In genomic region chr9:21576286-21576685, GRCm38 (mm10) we compare ENCODE assay signal across 29 mouse cellular contexts. TPM values are rescaled to one million over a fixed set of nuclear protein-coding genes. Genes with fewer than 3 reads are reported as not detected.
DNase-seq lines count a peak whose midpoint lies in the region; ATAC-seq and TF ChIP-seq lines count a peak whose summit lies in the region.
"Had no signal": no experiment of that assay in that cellular context is flagged by ENCODE, and none has a peak within 500 bp of the region (broad histone marks: within the 10 kb centered on the region; RNA-seq: fewer than 3 reads in every experiment).

No protein-coding gene starts in this region.

- no peak overlapping the region for H3K4me3 ChIP-seq in embryonic facial prominence, embryonic 14.5 days (ENCODE audit: low read depth, low read length)
- no peak overlapping the region for H3K4me3 ChIP-seq in embryonic facial prominence, embryonic 10.5 days
- H3K4me3 ChIP-seq in hindbrain, postnatal 0 days (ENCODE audit: low read length), result no peak overlapping the region
- no peak overlapping the region for H3K4me3 ChIP-seq in hindbrain, embryonic 10.5 days
- no peak overlapping the region for H3K4me3 ChIP-seq in midbrain, embryonic 11.5 days (ENCODE audit: low read depth, low read length)
- no peak overlapping the region for H3K4me3 ChIP-seq in midbrain, embryonic 14.5 days (replicated peaks; ENCODE audit: low read depth, low read length)
- H3K4me3 ChIP-seq: heart, embryonic 15.5 days; hindbrain, embryonic 13.5 days; intestine, embryonic 15.5 days; limb, embryonic 12.5 days; lung, embryonic 15.5 days; megakaryocyte, embryonic 14.5 days; midbrain, embryonic 15.5 days; myocyte; neural tube, embryonic 12.5 days had no signal

- no peak overlapping the region for H3K4me2 ChIP-seq in embryonic facial prominence, embryonic 14.5 days (ENCODE audit: low read depth, low read length)
- H3K4me2 ChIP-seq in hindbrain, postnatal 0 days (ENCODE audit: low read depth, low read length), result no peak overlapping the region
- H3K4me2 ChIP-seq in midbrain, embryonic 11.5 days, result no peak overlapping the region
- H3K4me2 ChIP-seq in midbrain, embryonic 14.5 days (ENCODE audit: low read length), result no peak overlapping the region
- H3K4me2 ChIP-seq: heart, embryonic 15.5 days; hindbrain, embryonic 13.5 days; intestine, embryonic 15.5 days; limb, embryonic 12.5 days; liver, embryonic 11.5 days; lung, embryonic 15.5 days; midbrain, embryonic 15.5 days; neural tube, embryonic 12.5 days had no signal

- H3K27ac ChIP-seq in embryonic facial prominence, embryonic 14.5 days (replicated peaks; ENCODE audit: low read depth, low read length), result no peak overlapping the region; the same call in 1 of the 2 replicates
- H3K27ac ChIP-seq in embryonic facial prominence, embryonic 10.5 days (replicated peaks), result no peak overlapping the region
- H3K27ac ChIP-seq in hindbrain, postnatal 0 days, result 0 out of 2 replicates have a peak overlapping the region, but pooled peaks have one; percentile 20
- no peak overlapping the region for H3K27ac ChIP-seq in hindbrain, embryonic 10.5 days
- H3K27ac ChIP-seq in midbrain, embryonic 11.5 days (ENCODE audit: low read depth, low read length), result no peak overlapping the region
- H3K27ac ChIP-seq in midbrain, embryonic 14.5 days (replicated peaks; ENCODE audit: low read depth, low read length), result no peak overlapping the region
- H3K27ac ChIP-seq: heart, embryonic 15.5 days; hindbrain, embryonic 13.5 days; intestine, embryonic 15.5 days; limb, embryonic 12.5 days; lung, embryonic 15.5 days; midbrain, embryonic 15.5 days; neural tube, embryonic 12.5 days had no signal

- no peak overlapping the region for H3K9ac ChIP-seq in embryonic facial prominence, embryonic 14.5 days (ENCODE audit: low read depth, low read length)
- no peak overlapping the region for H3K9ac ChIP-seq in hindbrain, postnatal 0 days (replicated peaks; ENCODE audit: low read length)
- H3K9ac ChIP-seq in midbrain, embryonic 11.5 days (ENCODE audit: low read length), result no peak overlapping the region
- no peak overlapping the region for H3K9ac ChIP-seq in midbrain, embryonic 14.5 days (replicated peaks; ENCODE audit: low read length)
- H3K9ac ChIP-seq: heart, embryonic 15.5 days; hindbrain, embryonic 13.5 days; intestine, embryonic 15.5 days; limb, embryonic 12.5 days; lung, embryonic 15.5 days; midbrain, embryonic 15.5 days; neural tube, embryonic 12.5 days had no signal

- 0 out of 2 replicates have a peak, but pooled peaks have one; percentile 14 for ATAC-seq in embryonic facial prominence, embryonic 14.5 days (ENCODE audit: low read depth)
- ATAC-seq in hindbrain, postnatal 0 days, result peak; percentile 69; the same call in 1 of the 2 replicates
- ATAC-seq in midbrain, embryonic 11.5 days (ENCODE audit: low FRiP score), result no peak
- ATAC-seq in midbrain, embryonic 14.5 days (ENCODE audit: low FRiP score, low TSS enrichment), result no peak
- ATAC-seq: forebrain, embryonic 16.5 days; intestine, embryonic 15.5 days; midbrain, embryonic 15.5 days; Patski had no signal

- H3K27me3 ChIP-seq in embryonic facial prominence, embryonic 14.5 days (replicated peaks; ENCODE audit: control insufficient read depth, insufficient read depth, low read length), result no peaks in the 10 kb centered on the region
- H3K27me3 ChIP-seq in embryonic facial prominence, embryonic 10.5 days (replicated peaks; ENCODE audit: low read depth, poor library complexity, severe bottlenecking), result no peaks in the 10 kb centered on the region
- H3K27me3 ChIP-seq in hindbrain, postnatal 0 days (ENCODE audit: insufficient read depth, low read length), result no peaks in the 10 kb centered on the region
- H3K27me3 ChIP-seq in hindbrain, embryonic 10.5 days (ENCODE audit: insufficient read depth, poor library complexity, severe bottlenecking), result no peaks in the 10 kb centered on the region
- no peaks in the 10 kb centered on the region for H3K27me3 ChIP-seq in midbrain, embryonic 11.5 days (ENCODE audit: control insufficient read depth, insufficient read depth, low read length)
- H3K27me3 ChIP-seq in midbrain, embryonic 14.5 days (ENCODE audit: control insufficient read depth, insufficient read depth, low read length), result no peaks in the 10 kb centered on the region
- H3K27me3 ChIP-seq: heart, embryonic 15.5 days; hindbrain, embryonic 13.5 days; intestine, embryonic 15.5 days; limb, embryonic 12.5 days; lung, embryonic 15.5 days; megakaryocyte, embryonic 14.5 days; midbrain, embryonic 15.5 days; neural tube, embryonic 12.5 days; Patski had no signal

- no peaks in the 10 kb centered on the region for H3K4me1 ChIP-seq in embryonic facial prominence, embryonic 14.5 days (ENCODE audit: control insufficient read depth, insufficient read depth, low read length)
- H3K4me1 ChIP-seq in embryonic facial prominence, embryonic 10.5 days, result no peaks in the 10 kb centered on the region
- no peaks in the 10 kb centered on the region for H3K4me1 ChIP-seq in hindbrain, postnatal 0 days (ENCODE audit: insufficient read depth, low read length)
- no peaks in the 10 kb centered on the region for H3K4me1 ChIP-seq in hindbrain, embryonic 10.5 days (replicated peaks)
- no peaks in the 10 kb centered on the region for H3K4me1 ChIP-seq in midbrain, embryonic 11.5 days (ENCODE audit: control insufficient read depth, insufficient read depth, low read length)
- H3K4me1 ChIP-seq in midbrain, embryonic 14.5 days (ENCODE audit: control insufficient read depth, insufficient read depth, low read length), result no peaks in the 10 kb centered on the region
- H3K4me1 ChIP-seq: heart, embryonic 15.5 days; hindbrain, embryonic 13.5 days; intestine, embryonic 15.5 days; limb, embryonic 12.5 days; lung, embryonic 15.5 days; midbrain, embryonic 15.5 days; neural tube, embryonic 12.5 days had no signal

- peak; percentile 28 for DNase-seq in embryonic facial prominence, embryonic 14.5 days (ENCODE audit: low spot score)
- no peak for DNase-seq in embryonic facial prominence, embryonic 10.5 days (ENCODE audit: low spot score)
- peak; percentile 53 for DNase-seq in hindbrain, postnatal 0 days (ENCODE audit: low spot score)
- DNase-seq in hindbrain, embryonic 10.5 days (ENCODE audit: low spot score), result no peak
- peak; percentile 49 for DNase-seq in midbrain, embryonic 11.5 days (ENCODE audit: low spot score, missing footprints)
- DNase-seq in midbrain, embryonic 14.5 days, result no peak
- no peak for DNase-seq in frontal cortex, postnatal 14 days (ENCODE audit: low spot score in 2 of 2)
- DNase-seq: adrenal gland, postnatal 10 days; cerebellum, adult 11-12 months; cerebellum, adult 9-11 months; kidney, adult 9 months; kidney, postnatal 10 days; layer of hippocampus, postnatal 36 days; lung, postnatal 4 days; thymus, adult 2 months; thymus, postnatal 36 days had no signal

- 83% methylated on average over 1 of the region's 1 CpGs for WGBS in embryonic facial prominence, embryonic 14.5 days
- WGBS in embryonic facial prominence, embryonic 10.5 days, result 89% methylated on average over 1 of the region's 1 CpGs
- WGBS in hindbrain, postnatal 0 days, result 85% methylated on average over 1 of the region's 1 CpGs
- 100% methylated on average over 1 of the region's 1 CpGs for WGBS in hindbrain, embryonic 10.5 days
- WGBS in midbrain, embryonic 11.5 days, result 100% methylated on average over 1 of the region's 1 CpGs
- WGBS in midbrain, embryonic 14.5 days, result 83% methylated on average over 1 of the region's 1 CpGs

- no peaks in the 10 kb centered on the region for H3K9me3 ChIP-seq in embryonic facial prominence, embryonic 14.5 days (ENCODE audit: control insufficient read depth, low read length)
- H3K9me3 ChIP-seq in embryonic facial prominence, embryonic 10.5 days, result no peaks in the 10 kb centered on the region
- no peaks in the 10 kb centered on the region for H3K9me3 ChIP-seq in hindbrain, postnatal 0 days (ENCODE audit: low read length)
- no peaks in the 10 kb centered on the region for H3K9me3 ChIP-seq in hindbrain, embryonic 10.5 days
- no peaks in the 10 kb centered on the region for H3K9me3 ChIP-seq in midbrain, embryonic 11.5 days (ENCODE audit: control insufficient read depth, low read length)
- H3K9me3 ChIP-seq in midbrain, embryonic 14.5 days (ENCODE audit: control insufficient read depth, low read length), result no peaks in the 10 kb centered on the region
- H3K9me3 ChIP-seq: G1E; heart, embryonic 15.5 days; hindbrain, embryonic 13.5 days; intestine, embryonic 15.5 days; limb, embryonic 12.5 days; lung, embryonic 15.5 days; megakaryocyte, embryonic 14.5 days; midbrain, embryonic 15.5 days; neural tube, embryonic 12.5 days had no signal

- peaks cover 97% of the 10 kb centered on the region for H3K36me3 ChIP-seq in embryonic facial prominence, embryonic 14.5 days (ENCODE audit: control insufficient read depth, insufficient read depth, low read length)
- H3K36me3 ChIP-seq in embryonic facial prominence, embryonic 10.5 days (replicated peaks), result peaks cover 99% of the 10 kb centered on the region
- peaks cover 59% of the 10 kb centered on the region for H3K36me3 ChIP-seq in hindbrain, postnatal 0 days (ENCODE audit: insufficient read depth, low read length)
- H3K36me3 ChIP-seq in hindbrain, embryonic 10.5 days, result peaks cover 98% of the 10 kb centered on the region
- H3K36me3 ChIP-seq in midbrain, embryonic 11.5 days (ENCODE audit: control insufficient read depth, insufficient read depth, low read length), result peaks cover 26% of the 10 kb centered on the region
- H3K36me3 ChIP-seq in midbrain, embryonic 14.5 days (ENCODE audit: control insufficient read depth, insufficient read depth, low read length), result peaks cover 94% of the 10 kb centered on the region

- TF ChIP-seq CTCF in hindbrain, postnatal 0 days (IDR thresholded peaks at IDR 0.05; ENCODE audit: low read depth), result no peak

RNA-seq across cellular contexts. Expression of gene Timm29, which starts 16.2 kb away (rescaled TPM):
- polyA plus RNA-seq in embryonic facial prominence, embryonic 14.5 days (2014; fragmentation: Nextera tagmentation; extraction: Ambion mirVana), result 41.5 and 42.3 TPM in 2 replicates
- polyA plus RNA-seq in embryonic facial prominence, embryonic 10.5 days (2016; fragmentation: Nextera tagmentation; extraction: Ambion mirVana), result 32.0 and 32.7 TPM in 2 replicates
- 63.3 and 66.8 TPM in 2 replicates for total RNA-seq in hindbrain, postnatal 0 days (2014; rRNA removed)
- polyA plus RNA-seq in hindbrain, postnatal 0 days (2015; fragmentation: Nextera tagmentation; extraction: Ambion mirVana), result 49.4 and 51.5 TPM in 2 replicates
- polyA plus RNA-seq in hindbrain, embryonic 10.5 days (2016; fragmentation: Nextera tagmentation; extraction: Ambion mirVana), result 33.8 and 38.4 TPM in 2 replicates
- polyA plus RNA-seq in midbrain, embryonic 11.5 days (2014; fragmentation: Nextera tagmentation; extraction: Ambion mirVana), result 57.9 and 59.9 TPM in 2 replicates
- polyA plus RNA-seq in midbrain, embryonic 14.5 days (2014; fragmentation: Nextera tagmentation; extraction: Ambion mirVana), result 68.8 and 86.9 TPM in 2 replicates

RNA-seq across cellular contexts. Expression of gene Yipf2, which starts 16.3 kb away (rescaled TPM):
- polyA plus RNA-seq in embryonic facial prominence, embryonic 14.5 days (2014; fragmentation: Nextera tagmentation; extraction: Ambion mirVana), result 16.0 and 18.2 TPM in 2 replicates
- 19.0 and 21.2 TPM in 2 replicates for polyA plus RNA-seq in embryonic facial prominence, embryonic 10.5 days (2016; fragmentation: Nextera tagmentation; extraction: Ambion mirVana)
- total RNA-seq in hindbrain, postnatal 0 days (2014; rRNA removed), result 18.6 and 25.5 TPM in 2 replicates
- 18.4 and 19.3 TPM in 2 replicates for polyA plus RNA-seq in hindbrain, postnatal 0 days (2015; fragmentation: Nextera tagmentation; extraction: Ambion mirVana)
- 21.5 and 23.7 TPM in 2 replicates for polyA plus RNA-seq in hindbrain, embryonic 10.5 days (2016; fragmentation: Nextera tagmentation; extraction: Ambion mirVana)
- 14.8 and 15.1 TPM in 2 replicates for polyA plus RNA-seq in midbrain, embryonic 11.5 days (2014; fragmentation: Nextera tagmentation; extraction: Ambion mirVana)
- 19.4 and 20.5 TPM in 2 replicates for polyA plus RNA-seq in midbrain, embryonic 14.5 days (2014; fragmentation: Nextera tagmentation; extraction: Ambion mirVana)

RNA-seq across cellular contexts. Expression of gene Carm1, which starts 29.6 kb away (rescaled TPM):
- polyA plus RNA-seq in embryonic facial prominence, embryonic 14.5 days (2014; fragmentation: Nextera tagmentation; extraction: Ambion mirVana), result 55.7 and 57.1 TPM in 2 replicates
- 73.1 and 84.1 TPM in 2 replicates for polyA plus RNA-seq in embryonic facial prominence, embryonic 10.5 days (2016; fragmentation: Nextera tagmentation; extraction: Ambion mirVana)
- 84.9 and 92.7 TPM in 2 replicates for total RNA-seq in hindbrain, postnatal 0 days (2014; rRNA removed)
- polyA plus RNA-seq in hindbrain, postnatal 0 days (2015; fragmentation: Nextera tagmentation; extraction: Ambion mirVana), result 20.6 and 25.0 TPM in 2 replicates
- polyA plus RNA-seq in hindbrain, embryonic 10.5 days (2016; fragmentation: Nextera tagmentation; extraction: Ambion mirVana), result 66.3 and 71.9 TPM in 2 replicates
- 53.4 and 63.1 TPM in 2 replicates for polyA plus RNA-seq in midbrain, embryonic 11.5 days (2014; fragmentation: Nextera tagmentation; extraction: Ambion mirVana)
- polyA plus RNA-seq in midbrain, embryonic 14.5 days (2014; fragmentation: Nextera tagmentation; extraction: Ambion mirVana), result 34.7 and 42.0 TPM in 2 replicates

RNA-seq across cellular contexts. Expression of gene Smarca4, which starts 39.7 kb away (rescaled TPM):
- 70.9 and 82.0 TPM in 2 replicates for polyA plus RNA-seq in embryonic facial prominence, embryonic 14.5 days (2014; fragmentation: Nextera tagmentation; extraction: Ambion mirVana)
- 157 and 165 TPM in 2 replicates for polyA plus RNA-seq in embryonic facial prominence, embryonic 10.5 days (2016; fragmentation: Nextera tagmentation; extraction: Ambion mirVana)
- 171 and 177 TPM in 2 replicates for total RNA-seq in hindbrain, postnatal 0 days (2014; rRNA removed)
- 71.5 and 80.6 TPM in 2 replicates for polyA plus RNA-seq in hindbrain, postnatal 0 days (2015; fragmentation: Nextera tagmentation; extraction: Ambion mirVana)
- 153 and 173 TPM in 2 replicates for polyA plus RNA-seq in hindbrain, embryonic 10.5 days (2016; fragmentation: Nextera tagmentation; extraction: Ambion mirVana)
- 126 and 136 TPM in 2 replicates for polyA plus RNA-seq in midbrain, embryonic 11.5 days (2014; fragmentation: Nextera tagmentation; extraction: Ambion mirVana)
- 162 and 179 TPM in 2 replicates for polyA plus RNA-seq in midbrain, embryonic 14.5 days (2014; fragmentation: Nextera tagmentation; extraction: Ambion mirVana)

RNA-seq across cellular contexts. Expression of gene AB124611, which starts 50.3 kb away (rescaled TPM):
- 2.0 and 2.1 TPM in 2 replicates for polyA plus RNA-seq in embryonic facial prominence, embryonic 14.5 days (2014; fragmentation: Nextera tagmentation; extraction: Ambion mirVana)
- 4.7 and 4.9 TPM in 2 replicates for polyA plus RNA-seq in embryonic facial prominence, embryonic 10.5 days (2016; fragmentation: Nextera tagmentation; extraction: Ambion mirVana)
- 1.2 and 2.2 TPM in 2 replicates for total RNA-seq in hindbrain, postnatal 0 days (2014; rRNA removed)
- 1.1 and 1.2 TPM in 2 replicates for polyA plus RNA-seq in hindbrain, postnatal 0 days (2015; fragmentation: Nextera tagmentation; extraction: Ambion mirVana)
- 4.9 and 5.8 TPM in 2 replicates for polyA plus RNA-seq in hindbrain, embryonic 10.5 days (2016; fragmentation: Nextera tagmentation; extraction: Ambion mirVana)
- polyA plus RNA-seq in midbrain, embryonic 11.5 days (2014; fragmentation: Nextera tagmentation; extraction: Ambion mirVana), result 2.9 and 3.2 TPM in 2 replicates
- polyA plus RNA-seq in midbrain, embryonic 14.5 days (2014; fragmentation: Nextera tagmentation; extraction: Ambion mirVana), result 1.0 and 1.8 TPM in 2 replicates
- polyA plus RNA-seq: Patski had no signal

Comparison
In these comparisons a context has a peak if more than half of its experiments do, and no peak if none do; other contexts are left out.
1. DNase-seq: peak in embryonic facial prominence, embryonic 14.5 days (single experiment), hindbrain, postnatal 0 days (single experiment) and midbrain, embryonic 11.5 days (single experiment); none in embryonic facial prominence, embryonic 10.5 days (single experiment), hindbrain, embryonic 10.5 days (single experiment), midbrain, embryonic 14.5 days (single experiment) and frontal cortex, postnatal 14 days (0 of 2).
2. ATAC-seq: peak in embryonic facial prominence, embryonic 14.5 days (single experiment) and hindbrain, postnatal 0 days (single experiment); none in midbrain, embryonic 11.5 days (single experiment) and midbrain, embryonic 14.5 days (single experiment).